Mouse (Mus musculus): ENCODE measurements around the gene Paxip1.

- TF ChIP-seq CTCF (IDR thresholded peaks at IDR 0.05; ENCODE audit: control insufficient read depth, insufficient read depth, insufficient read length) (no peak), MYOD1 (IDR thresholded peaks at IDR 0.05; ENCODE audit: control insufficient read depth, insufficient read length, low read depth) (no peak), MAX (IDR thresholded peaks at IDR 0.05) (no peak), USF1 (IDR thresholded peaks at IDR 0.05; ENCODE audit: low read depth) (no peak)
Observed at GRCm38 (mm10) chr5:27767948-27768347, 23.5 kb downstream of the Paxip1 start.
